Mouse (Mus musculus) MEL (cell line): ENCODE measurements around the gene Atp8b5. TPM values are rescaled to one million over a fixed set of nuclear protein-coding genes. Genes with fewer than 3 reads are reported as not detected.

ENCODE experiments used
- DNase-seq: peaks from one replicate; pipeline ENCODE4 v3.0.0; 2011; ENCODE audit warnings: low read depth, low spot score
- H3K27ac ChIP-seq: 2 replicates; pipeline ENCODE4 v1.5.1; 2012; ENCODE audit warnings: low read depth, mild to moderate bottlenecking, control low read depth, low read length, moderate library complexity; ENCODE audit not compliant: control insufficient read depth
- H3K27me3 ChIP-seq, 2 experiments: fragments of 150-350 bp in 1 of 2; sonication (generic) in 1 of 2; 2 replicates each; pipeline ENCODE4 v1.6.1; 2012; ENCODE audit warnings: low read length in 2 of 2, mild to moderate bottlenecking in 2 of 2, improper control_type of control experiment in 1 of 2, moderate library complexity in 1 of 2; ENCODE audit not compliant: insufficient read depth in 2 of 2, control insufficient read depth in 1 of 2
- H3K36me3 ChIP-seq, 2 experiments: 2 replicates each; pipeline ENCODE4 v1.6.1; 2012 to 2014; ENCODE audit warnings: low read length in 2 of 2, improper control_type of control experiment in 1 of 2, inconsistent platforms in 1 of 2, mild to moderate bottlenecking in 1 of 2; ENCODE audit not compliant: insufficient read depth in 2 of 2, control insufficient read depth in 1 of 2
- H3K4me1 ChIP-seq, 2 experiments: fragments of 150-350 bp in 1 of 2; sonication (generic) in 1 of 2; 2 replicates each; pipeline ENCODE4 v1.6.1; 2012; ENCODE audit warnings: low read length in 2 of 2, improper control_type of control experiment in 1 of 2, mild to moderate bottlenecking in 1 of 2; ENCODE audit not compliant: insufficient read depth in 2 of 2, control insufficient read depth in 1 of 2
- H3K4me3 ChIP-seq, 2 experiments: fragments of 150-350 bp in 1 of 2; sonication (generic) in 1 of 2; 2 replicates each; pipeline ENCODE4 v1.5.1; 2012; ENCODE audit warnings: low read depth in 2 of 2, low read length in 2 of 2, mild to moderate bottlenecking in 2 of 2, moderate library complexity in 2 of 2, control low read depth in 1 of 2, improper control_type of control experiment in 1 of 2; ENCODE audit not compliant: control insufficient read depth in 1 of 2, insufficient read depth in 1 of 2
- H3K79me2 ChIP-seq: 2 replicates; pipeline ENCODE4 v1.6.1; 2012; ENCODE audit warnings: mild to moderate bottlenecking, low read length, moderate library complexity; ENCODE audit not compliant: control insufficient read depth, poor library complexity, insufficient read depth
- H3K9ac ChIP-seq: 2 replicates; pipeline ENCODE4 v1.6.1; 2012; ENCODE audit warnings: low read depth, mild to moderate bottlenecking, control low read depth, low read length, moderate library complexity; ENCODE audit not compliant: control insufficient read depth, poor library complexity, severe bottlenecking
- H3K9me3 ChIP-seq: fragments of 150-350 bp; sonication (generic); replicated peaks from 2 replicates; pipeline ENCODE4 v1.6.1; 2012; ENCODE audit warnings: mild to moderate bottlenecking, low read length, improper control_type of control experiment, moderate library complexity; ENCODE audit not compliant: insufficient read depth
- BHLHE40 ChIP-seq: IDR thresholded peaks from 2 replicates; pipeline ENCODE4 v1.6.1; 2012; ENCODE audit warnings: low read depth, mild to moderate bottlenecking, inconsistent platforms, low read length, improper control_type of control experiment, borderline replicate concordance
- CHD1 ChIP-seq: IDR thresholded peaks from 2 replicates; pipeline ENCODE4 v1.6.1; 2012; ENCODE audit warnings: low read depth, mild to moderate bottlenecking, inconsistent platforms, low read length, improper control_type of control experiment
- CTCF ChIP-seq, 3 experiments: IDR thresholded peaks in 2 of 3; conservative IDR thresholded peaks in 1 of 3; 2 replicates each; pipeline ENCODE4 v1.5.1; 2011 to 2012; ENCODE audit warnings: low read length in 3 of 3, low read depth in 2 of 3, mild to moderate bottlenecking in 2 of 3, improper control_type of control experiment in 1 of 3, inconsistent platforms in 1 of 3, mixed read lengths in 1 of 3, moderate library complexity in 1 of 3; ENCODE audit not compliant: control insufficient read depth in 1 of 3, insufficient read depth in 1 of 3, poor library complexity in 1 of 3, severe bottlenecking in 1 of 3
- ELF1 ChIP-seq: IDR thresholded peaks from 2 replicates; pipeline ENCODE4 v1.6.1; 2014; ENCODE audit warnings: low read depth, mild to moderate bottlenecking, inconsistent platforms, low read length, improper control_type of control experiment, moderate library complexity
- GABPA ChIP-seq: IDR thresholded peaks from 2 replicates; pipeline ENCODE4 v1.6.1; 2012; ENCODE audit warnings: low read depth, mild to moderate bottlenecking, inconsistent platforms, low read length, improper control_type of control experiment, moderate library complexity
- KAT2A ChIP-seq: conservative IDR thresholded peaks from 2 replicates; pipeline ENCODE4 v1.6.1; 2012; ENCODE audit warnings: low read depth, low read length, improper control_type of control experiment, inconsistent platforms
- MAFK ChIP-seq: IDR thresholded peaks from 2 replicates; pipeline ENCODE4 v1.6.1; 2011; ENCODE audit warnings: low read depth, mild to moderate bottlenecking, low read length, improper control_type of control experiment, borderline replicate concordance
- MEF2A ChIP-seq: IDR thresholded peaks from 2 replicates; pipeline ENCODE4 v1.6.1; 2014; ENCODE audit warnings: low read depth, mild to moderate bottlenecking, inconsistent platforms, low read length, improper control_type of control experiment; ENCODE audit not compliant: poor library complexity, insufficient replicate concordance, severe bottlenecking; ENCODE audit errors: extremely low read depth
- MXI1 ChIP-seq: IDR thresholded peaks from 2 replicates; pipeline ENCODE4 v1.6.1; 2011; ENCODE audit warnings: mild to moderate bottlenecking, low read depth, low read length, improper control_type of control experiment
- MYB ChIP-seq: IDR thresholded peaks from 2 replicates; pipeline ENCODE4 v1.6.1; 2011; ENCODE audit warnings: mild to moderate bottlenecking, low read depth, low read length, improper control_type of control experiment
- POLR2A ChIP-seq, 2 experiments: IDR thresholded peaks; 2 replicates each; pipeline ENCODE4 v1.6.1; 2011 to 2012; ENCODE audit warnings: low read length in 2 of 2, mild to moderate bottlenecking in 2 of 2, control low read depth in 1 of 2, improper control_type of control experiment in 1 of 2, low read depth in 1 of 2, moderate library complexity in 1 of 2; ENCODE audit not compliant: control insufficient read depth in 1 of 2, insufficient read depth in 1 of 2, poor library complexity in 1 of 2
- POLR2AphosphoS2 ChIP-seq: IDR thresholded peaks from 2 replicates; pipeline ENCODE4 v1.6.1; 2011; ENCODE audit warnings: low read length, improper control_type of control experiment
- POLR2AphosphoS5 ChIP-seq: IDR thresholded peaks from 2 replicates; pipeline ENCODE4 v1.6.1; 2012; ENCODE audit warnings: low read depth, borderline replicate concordance, mild to moderate bottlenecking, inconsistent platforms, low read length, moderate library complexity, mixed read lengths
- UBTF ChIP-seq: IDR thresholded peaks from 2 replicates; pipeline ENCODE4 v1.6.1; 2012; ENCODE audit warnings: low read depth, mild to moderate bottlenecking, inconsistent platforms, low read length, improper control_type of control experiment, moderate library complexity, borderline replicate concordance; ENCODE audit not compliant: insufficient read depth
- USF2 ChIP-seq, 2 experiments: IDR thresholded peaks; 2 replicates each; pipeline ENCODE4 v1.6.1; 2011 to 2012; ENCODE audit warnings: improper control_type of control experiment in 2 of 2, low read length in 2 of 2, borderline replicate concordance in 1 of 2, inconsistent platforms in 1 of 2, low read depth in 1 of 2, mild to moderate bottlenecking in 1 of 2; ENCODE audit not compliant: insufficient read depth in 1 of 2
- ZC3H11A ChIP-seq: IDR thresholded peaks from 2 replicates; pipeline ENCODE4 v1.6.1; 2012; ENCODE audit warnings: low read depth, mild to moderate bottlenecking, inconsistent platforms, low read length, improper control_type of control experiment
- polyA plus RNA-seq, 2 experiments: library from polyadenylated mRNA; stranded (reverse) in 1 of 2; unstranded in 1 of 2; fragments of >175 nt in 1 of 2; fragments of >200 nt in 1 of 2; gene quantifications; 2 replicates each; pipeline versions ENCODE4 v1.2.1 to v1.2.4; 2012; ENCODE audit warnings: low replicate concordance in 2 of 2, low read depth in 1 of 2; ENCODE audit not compliant: insufficient read length in 2 of 2, insufficient read depth in 1 of 2, missing spikeins in 1 of 2
- total RNA-seq: library from RNA; depleted of rRNA; stranded (reverse); fragments of 300-350 nt; gene quantifications from 2 replicates; pipeline ENCODE4 v1.2.3, GENCODE M21; 2012

Atp8b5 gene
- total and polyA plus RNA-seq, 3 experiments = 4.9 to 5.0 TPM; not detected in 1

DNA sequence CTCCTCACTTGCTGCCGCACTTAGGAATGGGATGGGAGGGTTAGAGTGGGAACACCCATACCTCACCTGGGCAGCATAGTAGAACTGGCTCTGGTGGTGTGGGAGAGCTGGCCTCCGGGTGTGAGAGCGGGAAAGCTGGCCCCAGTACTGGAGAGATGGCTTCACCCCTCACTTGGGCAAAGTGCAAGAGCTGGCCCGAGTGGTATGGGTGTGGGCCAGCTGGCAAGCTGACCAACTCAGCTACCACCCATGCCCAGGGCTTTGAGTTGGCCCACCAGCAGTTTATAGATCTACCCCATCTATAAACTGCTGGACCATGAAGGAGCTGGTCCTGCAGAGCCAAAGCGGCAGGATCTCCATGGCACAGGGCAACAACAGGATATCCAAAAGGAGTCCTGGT, 82.2 kb downstream of the Atp8b5 start:
- Histone ChIP-seq H3K27me3 (no peaks in the 10 kb centered on the region), H3K4me1 (no peaks in the 10 kb centered on the region), H3K9me3 (no peaks in the 10 kb centered on the region), H3K27ac (no peak overlapping the region), H3K9ac (no peak overlapping the region), H3K79me2 (no peaks in the 10 kb centered on the region), H3K4me3 (no peak overlapping the region), H3K36me3 (no peaks in the 10 kb centered on the region)
- TF ChIP-seq POLR2AphosphoS5 (no peak), POLR2A (IDR thresholded peaks at IDR 0.05; ENCODE audit: control insufficient read depth in 1 of 2, insufficient read depth in 1 of 2, low read depth in 1 of 2, low read length in 2 of 2, poor library complexity in 1 of 2) (no peak), ELF1 (no peak), BHLHE40 (no peak), UBTF (no peak), MXI1 (no peak), CHD1 (no peak)
- no peak for DNase-seq

DNA sequence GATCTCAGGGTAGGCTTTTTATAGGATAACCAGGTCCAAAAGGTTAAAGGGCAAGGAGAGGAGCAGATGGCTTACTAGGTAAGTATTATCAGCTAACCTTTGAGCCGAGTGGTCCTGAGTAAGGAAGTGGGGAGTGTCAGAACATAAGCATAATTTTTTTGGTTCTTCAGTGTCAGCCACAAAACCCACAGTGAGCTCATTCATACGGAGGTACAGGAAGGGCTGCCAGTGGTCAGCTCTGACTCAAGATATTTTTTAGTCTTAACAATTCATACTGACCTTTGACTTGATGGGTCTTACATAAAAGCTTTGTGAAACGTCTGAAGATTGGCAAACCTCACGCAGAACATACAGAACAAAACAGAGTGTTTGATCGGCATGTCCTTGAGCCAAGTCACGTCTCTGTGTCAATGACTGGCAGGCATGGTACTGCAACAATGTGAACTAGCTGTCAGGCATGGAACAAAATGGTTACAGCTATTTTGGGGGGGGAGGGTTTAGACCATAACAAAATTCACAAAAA, 83.1 kb downstream of the Atp8b5 start:
- DNase-seq = no peak
- no peak overlapping the region for H3K9ac ChIP-seq
- no peaks in the 10 kb centered on the region for H3K4me1 ChIP-seq
- H3K79me2 ChIP-seq = no peaks in the 10 kb centered on the region
- H3K27me3 ChIP-seq = no peaks in the 10 kb centered on the region
- no peaks in the 10 kb centered on the region for H3K9me3 ChIP-seq
- TF ChIP-seq CTCF (IDR thresholded peaks at IDR 0.05 in 2 of 3, conservative IDR thresholded peaks at IDR 0.05 in 1 of 3; ENCODE audit: control insufficient read depth in 1 of 3, insufficient read depth in 1 of 3, low read depth in 2 of 3, low read length in 3 of 3, poor library complexity in 1 of 3, severe bottlenecking in 1 of 3) (no peak), MYB (no peak)
- no peak overlapping the region for H3K4me3 ChIP-seq
- no peaks in the 10 kb centered on the region for H3K36me3 ChIP-seq
- no peak overlapping the region for H3K27ac ChIP-seq

DNA sequence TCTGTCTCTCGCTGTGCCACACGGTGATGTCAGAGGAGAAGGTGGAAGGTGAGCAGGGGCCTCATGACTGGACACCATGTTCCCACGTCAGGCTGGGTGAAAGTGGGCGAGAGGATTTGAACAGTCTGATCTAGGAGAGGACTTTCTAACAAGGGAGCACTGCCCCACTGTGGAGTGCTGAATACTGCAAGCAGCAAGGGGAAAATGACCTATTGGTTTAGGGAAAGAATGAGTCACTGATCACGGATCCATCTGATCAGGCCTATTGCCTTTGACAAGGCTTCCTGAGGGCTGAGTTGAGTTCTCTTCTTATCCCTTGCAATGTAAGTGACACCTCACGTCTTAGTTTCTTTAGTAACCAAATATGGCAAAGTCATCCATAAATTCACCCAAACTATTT, 86.7 kb downstream of the Atp8b5 start:
- Histone ChIP-seq H3K27me3 (no peaks in the 10 kb centered on the region), H3K79me2 (no peaks in the 10 kb centered on the region), H3K4me1 (no peaks in the 10 kb centered on the region), H3K27ac (no peak overlapping the region), H3K36me3 (no peaks in the 10 kb centered on the region), H3K9me3 (no peaks in the 10 kb centered on the region), H3K9ac (no peak overlapping the region), H3K4me3 (no peak overlapping the region)
- TF ChIP-seq POLR2A (IDR thresholded peaks at IDR 0.05; ENCODE audit: control insufficient read depth in 1 of 2, insufficient read depth in 1 of 2, low read depth in 1 of 2, low read length in 2 of 2, poor library complexity in 1 of 2) (no peak), MXI1 (no peak), CHD1 (no peak), MAFK (no peak), ZC3H11A (no peak), KAT2A (no peak), ELF1 (no peak), USF2 (IDR thresholded peaks at IDR 0.05; ENCODE audit: borderline replicate concordance in 1 of 2, insufficient read depth in 1 of 2, low read depth in 1 of 2, low read length in 2 of 2) (no peak), POLR2AphosphoS2 (no peak), GABPA (no peak), MEF2A (no peak)
- DNase-seq = no peak
